Mouse (Mus musculus) lung, postnatal 25 days (tissue): ENCODE data around the gene Acadsb.

Source experiments
- DNase-seq: peaks from one replicate; pipeline ENCODE4 v3.0.0; 2022; ENCODE audit warnings: low spot score

Gene Acadsb

GRCm38 (mm10) chr7:131465735-131466134, 55.3 kb downstream of the Acadsb start:
- no peak for DNase-seq

GRCm38 (mm10) chr7:131467312-131467711, 56.9 kb downstream of the Acadsb start:
- DNase-seq: no peak

- DNase-seq: no peak
Measured at GRCm38 (mm10) chr7:131469506-131469905, 59.1 kb downstream of the Acadsb start.

- DNase-seq: no peak
Measured at GRCm38 (mm10) chr7:131471551-131471950, 61.1 kb downstream of the Acadsb start.

GRCm38 (mm10) chr7:131477140-131477539, 66.7 kb downstream of the Acadsb start:
- no peak for DNase-seq

- no peak for DNase-seq
Measured at GRCm38 (mm10) chr7:131478403-131478802, 68.0 kb downstream of the Acadsb start.
